Mouse (Mus musculus) monocyte, adult 5-6 weeks (primary cell): ENCODE measurements at regions not wholly inside any gene's neighbourhood (a gene's known extent, or its start where the extent isn't known, plus 50 kb on each side); places are given as distances from the start of the nearest gene placed in this dataset.

Experiments used
- ATAC-seq: fragments of 153-309, 156-312 bp; replicated peaks from 2 replicates; pipeline ENCODE4 v1.8.0; 2017; ENCODE audit warnings: mild to moderate bottlenecking; ENCODE audit not compliant: low TSS enrichment, insufficient number of reproducible peaks, severe bottlenecking, poor library complexity, low FRiP score

DNA sequence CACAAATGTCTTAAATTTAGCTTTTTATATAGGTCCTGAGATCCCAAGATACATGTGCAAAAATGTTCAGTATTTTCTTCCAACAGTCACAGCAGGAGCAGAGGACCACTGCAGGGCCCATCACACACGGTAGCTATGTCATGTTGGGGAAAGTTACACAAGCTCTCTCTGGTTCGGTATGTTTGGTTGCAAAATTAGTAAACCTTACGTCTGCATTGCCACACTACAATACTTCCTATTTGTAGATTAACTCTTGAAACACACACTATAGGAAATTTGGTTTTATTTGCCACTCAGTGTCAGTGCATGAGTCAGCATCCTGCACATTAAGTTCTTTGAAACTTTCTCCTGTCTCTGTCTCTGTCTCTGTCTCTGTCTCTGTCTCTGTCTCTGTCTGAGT, 82.0 kb downstream of the Cth start:
- ATAC-seq, result no peak

- ATAC-seq, result no peak
Measured at GRCm38 (mm10) chr3:157841164-157841719, 83.6 kb downstream of the Cth start.

DNA sequence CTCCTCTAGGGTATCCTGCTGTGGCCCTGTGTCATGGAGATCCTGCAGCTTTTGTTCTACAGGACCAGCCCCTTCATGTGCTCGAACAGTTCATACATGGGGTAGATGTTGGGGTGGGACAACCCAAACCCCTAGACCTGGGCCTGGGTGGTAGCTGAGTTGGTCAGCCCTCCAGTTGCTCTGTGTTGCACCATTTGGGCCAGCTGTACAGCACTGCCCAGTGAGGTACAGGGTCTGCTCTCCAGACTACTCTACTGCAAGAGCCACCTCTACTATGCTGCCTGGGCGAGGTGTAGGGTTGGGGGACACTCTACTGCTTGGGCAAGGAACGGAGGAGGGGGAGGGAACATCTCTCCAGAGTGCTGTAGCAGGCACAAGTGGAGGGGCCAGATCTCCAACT, 120.6 kb downstream of the Cth start:
- ATAC-seq, result peak; percentile 22; the same call in 1 of the 2 replicates

DNA sequence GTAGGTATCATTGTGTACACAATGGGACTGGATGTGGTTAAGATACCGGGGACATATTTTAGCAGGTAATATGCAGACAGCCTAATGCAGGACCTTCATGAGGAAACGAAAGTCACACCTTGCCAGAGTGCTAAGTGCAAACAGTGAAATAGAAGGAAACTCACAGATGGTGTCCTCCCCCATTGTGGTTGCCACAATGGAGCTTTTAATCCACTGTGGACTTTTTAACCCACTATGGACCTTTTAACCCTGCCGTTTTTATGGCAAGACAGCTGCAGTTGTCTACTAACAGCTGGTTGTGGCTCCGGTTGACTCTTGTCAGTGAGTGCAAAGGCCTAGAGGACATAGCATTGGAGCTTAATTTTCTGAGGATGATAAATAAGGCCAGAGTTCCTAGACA, 121.5 kb downstream of the Cth start:
- ATAC-seq, result no peak

GRCm38 (mm10) chr3:157787559-157788256, 137.2 kb downstream of the Cth start:
- no peak for ATAC-seq

GRCm38 (mm10) chr3:157781071-157781470, 143.8 kb downstream of the Cth start:
- ATAC-seq, result no peak

DNA sequence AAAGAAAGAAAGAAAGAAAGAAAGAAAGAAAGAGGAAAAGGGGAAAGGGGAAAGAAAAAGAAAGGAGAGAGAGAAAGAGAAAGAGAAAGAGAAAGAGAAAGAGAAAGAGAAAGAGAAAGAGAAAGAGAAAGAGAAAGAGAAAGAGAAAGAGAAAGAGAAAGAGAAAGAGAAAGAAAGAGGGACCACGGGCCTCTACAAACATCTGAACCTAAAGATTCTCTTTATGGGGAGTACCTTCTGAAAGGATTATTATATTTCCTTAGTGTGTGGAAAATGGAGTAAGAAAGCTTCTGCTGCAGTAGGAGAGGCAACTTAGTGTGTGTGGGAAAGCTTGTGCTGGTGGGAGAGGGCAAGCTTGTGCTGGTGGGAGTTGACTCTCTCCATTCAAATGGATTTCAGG, 147.1 kb downstream of the Cth start:
- ATAC-seq, result no peak

DNA sequence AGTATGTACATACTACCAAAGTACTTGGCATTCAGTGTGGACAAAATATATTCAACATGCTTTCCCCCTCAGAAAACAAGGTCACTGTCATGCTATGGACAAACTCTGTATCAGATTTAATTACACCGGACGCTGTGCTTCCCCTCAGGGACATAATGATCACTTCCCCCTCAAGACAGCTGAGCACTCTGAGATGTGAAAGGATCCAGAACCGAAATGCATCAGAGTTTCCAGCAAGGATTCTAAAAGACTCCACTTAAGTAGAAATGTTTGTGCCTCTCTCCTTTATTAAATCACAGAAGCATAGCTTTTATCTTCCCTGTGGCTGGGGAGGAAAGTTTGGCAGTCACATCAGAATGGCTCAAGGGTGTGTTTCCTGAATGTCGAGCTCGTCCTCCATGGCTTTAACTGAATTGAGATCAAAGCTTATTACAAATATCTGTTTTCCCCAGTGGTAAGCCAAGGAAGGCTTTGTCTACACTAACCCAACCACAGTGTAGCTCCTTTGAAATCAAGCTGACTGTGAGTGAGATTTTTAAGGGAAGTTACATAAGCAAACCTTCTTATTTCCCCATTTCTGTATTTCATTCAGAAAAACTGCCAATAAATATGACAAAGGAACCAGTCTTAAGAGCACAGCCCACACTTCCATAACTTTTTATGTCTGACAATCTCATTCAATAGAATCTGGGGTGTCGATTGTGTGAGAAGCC, 161.2 kb downstream of the Cth start:
- no peak for ATAC-seq

DNA sequence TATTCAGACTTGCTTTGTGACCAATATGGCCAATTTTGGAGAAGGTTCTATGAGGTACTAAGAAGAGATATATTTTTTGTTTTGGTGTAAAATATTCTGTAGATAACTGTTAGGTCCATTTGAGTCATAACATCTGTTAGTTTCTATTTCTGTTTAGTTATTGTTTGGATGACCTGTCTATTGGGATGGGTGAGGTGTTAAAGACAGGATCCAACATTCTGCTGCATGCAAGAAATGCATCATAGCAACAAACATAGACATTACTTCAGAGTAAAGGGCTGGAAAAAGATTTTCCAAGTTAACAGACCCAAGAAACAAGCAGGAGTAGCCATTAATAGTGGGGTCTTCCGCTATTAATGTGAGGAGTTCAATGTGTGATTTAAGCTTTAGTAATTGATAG, 165.0 kb downstream of the Cth start:
- no peak for ATAC-seq

DNA sequence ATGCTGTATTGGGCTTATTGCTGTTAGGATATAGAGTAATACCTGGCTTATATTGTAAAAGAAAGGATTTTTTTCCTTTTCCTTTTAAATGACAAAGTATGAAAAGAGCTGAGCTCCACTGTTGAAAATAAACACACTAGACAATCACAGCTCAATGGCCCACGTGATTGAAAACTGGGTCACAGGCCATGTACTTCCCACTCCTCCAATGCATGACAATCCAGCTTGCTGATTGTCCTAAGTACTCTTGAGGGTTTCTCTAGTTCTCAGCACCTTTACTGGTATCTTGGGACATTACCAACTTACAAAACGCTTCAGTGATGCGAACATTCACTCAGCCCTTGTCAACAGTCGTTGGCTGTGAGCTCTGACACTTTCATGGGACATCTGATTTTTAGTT, 170.1 kb downstream of the Cth start:
- no peak for ATAC-seq

DNA sequence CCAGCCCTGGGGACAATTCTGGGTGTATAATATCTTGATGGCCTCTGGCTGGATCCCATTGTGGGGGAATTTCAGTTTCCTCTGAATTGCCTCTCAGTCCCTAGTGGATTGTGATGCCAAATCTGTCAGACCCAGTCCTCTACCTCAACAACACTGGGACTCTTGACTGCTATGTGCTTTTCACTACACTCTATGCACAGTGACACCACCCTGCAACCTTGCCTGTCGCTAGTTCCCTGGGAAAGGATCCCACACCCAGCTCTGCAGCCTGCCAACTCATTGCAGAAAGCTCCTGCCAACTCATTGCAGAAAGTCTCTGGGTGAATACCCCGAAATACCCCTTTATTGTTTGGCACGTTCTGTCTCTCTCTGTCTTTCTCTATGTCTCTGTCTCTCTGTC, 174.6 kb downstream of the Cth start:
- ATAC-seq, result no peak

- no peak for ATAC-seq
Measured at GRCm38 (mm10) chr3:157748395-157749037, 176.4 kb downstream of the Cth start.

GRCm38 (mm10) chr3:157743000-157743399, 176.3 kb downstream of the Ptger3 start:
- ATAC-seq, result no peak

- ATAC-seq, result no peak
Measured at GRCm38 (mm10) chr3:157739628-157740294, 173.1 kb downstream of the Ptger3 start.

GRCm38 (mm10) chr3:157732136-157732940, 165.6 kb downstream of the Ptger3 start:
- no peak for ATAC-seq

GRCm38 (mm10) chr3:157729711-157730367, 163.1 kb downstream of the Ptger3 start:
- ATAC-seq, result no peak

- no peak for ATAC-seq
Measured at GRCm38 (mm10) chr3:157724542-157724941, 157.8 kb downstream of the Ptger3 start.

GRCm38 (mm10) chr3:157723184-157723583, 156.5 kb downstream of the Ptger3 start:
- ATAC-seq, result no peak
